Mouse (Mus musculus): Measurements from ENCODE around the gene 4930564D02Rik. TPM values are rescaled to one million over a fixed set of nuclear protein-coding genes. Genes with fewer than 3 reads are reported as not detected.

The 4930564D02Rik gene
- polyA plus RNA-seq, 1 experiment from 2014 or later: not detected

- Histone ChIP-seq H3K4me3 (ENCODE audit: control insufficient read depth in 1 of 2, insufficient read depth in 1 of 2, low read depth in 1 of 2, low read length in 2 of 2) (no peak overlapping the region), H3K9me3 (ENCODE audit: control insufficient read depth, low read length) (no peaks in the 10 kb centered on the region), H3K27me3 (ENCODE audit: control insufficient read depth, insufficient read depth, low read length) (no peaks in the 10 kb centered on the region), H3K27ac (replicated peaks in 1 of 2; ENCODE audit: control insufficient read depth in 1 of 2, insufficient read depth in 1 of 2, low read depth in 2 of 2, low read length in 2 of 2) (no peak overlapping the region), H3K4me1 (ENCODE audit: control insufficient read depth in 2 of 2, insufficient read depth in 2 of 2, low read length in 2 of 2) (peaks cover 2 to 4% of the 10 kb centered on the region in 2 experiments; a peak in 3 of 4 replicates), H3K4me2 (ENCODE audit: low read length) (no peak overlapping the region), H3K36me3 (ENCODE audit: control insufficient read depth, insufficient read depth, low read length) (no peaks in the 10 kb centered on the region), H3K9ac (ENCODE audit: low read length) (no peak overlapping the region)
- WGBS: 56% methylated on average over 2 of the region's 2 CpGs
- no peak for ATAC-seq (ENCODE audit: insufficient number of reproducible peaks, insufficient read depth, low FRiP score, low read depth)
These were observed 27.8 kb downstream of the 4930564D02Rik start for GRCm38 (mm10) chr3:105094448-105094847.

GRCm38 (mm10) chr3:105095026-105095425 lies 28.4 kb downstream of the 4930564D02Rik start:
- Histone ChIP-seq H3K27me3 (ENCODE audit: control insufficient read depth, insufficient read depth, low read length) (no peaks in the 10 kb centered on the region), H3K4me2 (ENCODE audit: low read length) (no peak overlapping the region), H3K36me3 (ENCODE audit: control insufficient read depth, insufficient read depth, low read length) (no peaks in the 10 kb centered on the region), H3K9me3 (ENCODE audit: control insufficient read depth, low read length) (no peaks in the 10 kb centered on the region), H3K27ac (replicated peaks in 1 of 2; ENCODE audit: control insufficient read depth in 1 of 2, insufficient read depth in 1 of 2, low read depth in 2 of 2, low read length in 2 of 2) (no peak overlapping the region), H3K4me1 (ENCODE audit: control insufficient read depth in 2 of 2, insufficient read depth in 2 of 2, low read length in 2 of 2) (peaks cover 8 to 10% of the 10 kb centered on the region in 2 experiments; a peak in 3 of 4 replicates), H3K9ac (ENCODE audit: low read length) (no peak overlapping the region), H3K4me3 (ENCODE audit: control insufficient read depth in 1 of 2, insufficient read depth in 1 of 2, low read depth in 1 of 2, low read length in 2 of 2) (no peak overlapping the region)
- WGBS: 70% methylated on average over 5 of the region's 5 CpGs
- no peak for ATAC-seq (ENCODE audit: insufficient number of reproducible peaks, insufficient read depth, low FRiP score, low read depth)

GRCm38 (mm10) chr3:105097581-105097980 lies 30.9 kb downstream of the 4930564D02Rik start:
- ATAC-seq (ENCODE audit: insufficient number of reproducible peaks, insufficient read depth, low FRiP score, low read depth): no peak
- H3K4me3 ChIP-seq (ENCODE audit: control insufficient read depth in 1 of 2, insufficient read depth in 1 of 2, low read depth in 1 of 2, low read length in 2 of 2): no peak overlapping the region
- H3K9me3 ChIP-seq (ENCODE audit: control insufficient read depth, low read length): no peaks in the 10 kb centered on the region
- no peak overlapping the region for H3K4me2 ChIP-seq (ENCODE audit: low read length)
- no peaks in the 10 kb centered on the region for H3K36me3 ChIP-seq (ENCODE audit: control insufficient read depth, insufficient read depth, low read length)
- 80% methylated on average over 4 of the region's 4 CpGs for WGBS
- H3K4me1 ChIP-seq (ENCODE audit: control insufficient read depth in 2 of 2, insufficient read depth in 2 of 2, low read length in 2 of 2): peaks cover 9 to 10% of the 10 kb centered on the region in 2 experiments; a peak in 3 of 4 replicates
- no peak overlapping the region for H3K27ac ChIP-seq (replicated peaks in 1 of 2; ENCODE audit: control insufficient read depth in 1 of 2, insufficient read depth in 1 of 2, low read depth in 2 of 2, low read length in 2 of 2)
- no peaks in the 10 kb centered on the region for H3K27me3 ChIP-seq (ENCODE audit: control insufficient read depth, insufficient read depth, low read length)
- H3K9ac ChIP-seq (ENCODE audit: low read length): no peak overlapping the region

GRCm38 (mm10) chr3:105099526-105100269 lies 33.1 kb downstream of the 4930564D02Rik start:
- ATAC-seq (ENCODE audit: insufficient number of reproducible peaks, insufficient read depth, low FRiP score, low read depth): 0 out of 2 replicates have a peak, but pooled peaks have one; percentile 21
- no peaks in the 10 kb centered on the region for H3K36me3 ChIP-seq (ENCODE audit: control insufficient read depth, insufficient read depth, low read length)
- peak overlapping the region; percentile 44; the same call in 1 of the 2 replicates for H3K9ac ChIP-seq (ENCODE audit: low read length)
- no peak overlapping the region for H3K4me3 ChIP-seq (ENCODE audit: control insufficient read depth in 1 of 2, insufficient read depth in 1 of 2, low read depth in 1 of 2, low read length in 2 of 2)
- H3K4me2 ChIP-seq (ENCODE audit: low read length): no peak overlapping the region
- 22% methylated on average over 15 of the region's 15 CpGs for WGBS
- peak overlapping the region; percentile 45 to 68 for H3K27ac ChIP-seq (replicated peaks in 1 of 2; ENCODE audit: control insufficient read depth in 1 of 2, insufficient read depth in 1 of 2, low read depth in 2 of 2, low read length in 2 of 2)
- no peaks in the 10 kb centered on the region for H3K27me3 ChIP-seq (ENCODE audit: control insufficient read depth, insufficient read depth, low read length)
- H3K9me3 ChIP-seq (ENCODE audit: control insufficient read depth, low read length): no peaks in the 10 kb centered on the region
- H3K4me1 ChIP-seq (ENCODE audit: control insufficient read depth in 2 of 2, insufficient read depth in 2 of 2, low read length in 2 of 2): peaks cover 7 to 14% of the 10 kb centered on the region in 2 experiments; a peak in 3 of 4 replicates

GRCm38 (mm10) chr3:105100270-105100589 lies 33.6 kb downstream of the 4930564D02Rik start:
- ATAC-seq (ENCODE audit: insufficient number of reproducible peaks, insufficient read depth, low FRiP score, low read depth): no peak
- no peaks in the 10 kb centered on the region for H3K9me3 ChIP-seq (ENCODE audit: control insufficient read depth, low read length)
- no peaks in the 10 kb centered on the region for H3K27me3 ChIP-seq (ENCODE audit: control insufficient read depth, insufficient read depth, low read length)
- WGBS: 74% methylated on average over 4 of the region's 4 CpGs
- H3K27ac ChIP-seq (replicated peaks in 1 of 2; ENCODE audit: control insufficient read depth in 1 of 2, insufficient read depth in 1 of 2, low read depth in 2 of 2, low read length in 2 of 2): peak overlapping the region; percentile 45 to 68; a peak in 3 of 4 replicates
- H3K36me3 ChIP-seq (ENCODE audit: control insufficient read depth, insufficient read depth, low read length): no peaks in the 10 kb centered on the region
- no peak overlapping the region for H3K4me2 ChIP-seq (ENCODE audit: low read length)
- H3K4me3 ChIP-seq (ENCODE audit: control insufficient read depth in 1 of 2, insufficient read depth in 1 of 2, low read depth in 1 of 2, low read length in 2 of 2): no peak overlapping the region
- no peak overlapping the region for H3K9ac ChIP-seq (ENCODE audit: low read length)
- H3K4me1 ChIP-seq (ENCODE audit: control insufficient read depth in 2 of 2, insufficient read depth in 2 of 2, low read length in 2 of 2): peaks cover 7 to 14% of the 10 kb centered on the region in 2 experiments; a peak in 3 of 4 replicates

- ATAC-seq (ENCODE audit: insufficient number of reproducible peaks, insufficient read depth, low FRiP score, low read depth): no peak
- 88% methylated on average over 4 of the region's 4 CpGs for WGBS
- no peaks in the 10 kb centered on the region for H3K9me3 ChIP-seq (ENCODE audit: control insufficient read depth, low read length)
- H3K27ac ChIP-seq (replicated peaks in 1 of 2; ENCODE audit: control insufficient read depth in 1 of 2, insufficient read depth in 1 of 2, low read depth in 2 of 2, low read length in 2 of 2): no peak overlapping the region
- H3K4me3 ChIP-seq (ENCODE audit: control insufficient read depth in 1 of 2, insufficient read depth in 1 of 2, low read depth in 1 of 2, low read length in 2 of 2): no peak overlapping the region
- no peak overlapping the region for H3K4me2 ChIP-seq (ENCODE audit: low read length)
- H3K36me3 ChIP-seq (ENCODE audit: control insufficient read depth, insufficient read depth, low read length): no peaks in the 10 kb centered on the region
- no peaks in the 10 kb centered on the region for H3K27me3 ChIP-seq (ENCODE audit: control insufficient read depth, insufficient read depth, low read length)
- no peak overlapping the region for H3K9ac ChIP-seq (ENCODE audit: low read length)
- 0 out of 4 replicates have a peak, but pooled peaks cover 0 to 4% of the 10 kb centered on the region in 2 experiments for H3K4me1 ChIP-seq (ENCODE audit: control insufficient read depth in 2 of 2, insufficient read depth in 2 of 2, low read length in 2 of 2)
These were observed 39.2 kb downstream of the 4930564D02Rik start for GRCm38 (mm10) chr3:105105827-105106226.

GRCm38 (mm10) chr3:105113859-105114258 lies 47.2 kb downstream of the 4930564D02Rik start:
- Histone ChIP-seq H3K27me3 (ENCODE audit: control insufficient read depth, insufficient read depth, low read length) (no peaks in the 10 kb centered on the region), H3K4me2 (ENCODE audit: low read length) (no peak overlapping the region), H3K4me1 (ENCODE audit: control insufficient read depth in 2 of 2, insufficient read depth in 2 of 2, low read length in 2 of 2) (no peaks in the 10 kb centered on the region), H3K4me3 (ENCODE audit: control insufficient read depth in 1 of 2, insufficient read depth in 1 of 2, low read depth in 1 of 2, low read length in 2 of 2) (no peak overlapping the region), H3K27ac (replicated peaks in 1 of 2; ENCODE audit: control insufficient read depth in 1 of 2, insufficient read depth in 1 of 2, low read depth in 2 of 2, low read length in 2 of 2) (no peak overlapping the region), H3K9ac (ENCODE audit: low read length) (no peak overlapping the region), H3K9me3 (ENCODE audit: control insufficient read depth, low read length) (no peaks in the 10 kb centered on the region), H3K36me3 (ENCODE audit: control insufficient read depth, insufficient read depth, low read length) (no peaks in the 10 kb centered on the region)
- ATAC-seq (ENCODE audit: insufficient number of reproducible peaks, insufficient read depth, low FRiP score, low read depth): no peak
- WGBS: 80% methylated on average over 4 of the region's 4 CpGs
